Mouse (Mus musculus) fibroblast of lung, adult 2 months (primary cell): ENCODE results near the gene Ticam1.

ENCODE experiments used
- DNase-seq: peaks from one replicate; pipeline ENCODE4 v3.0.0-alpha.2; 2011; ENCODE audit warnings: low read depth

The Ticam1 gene

DNA sequence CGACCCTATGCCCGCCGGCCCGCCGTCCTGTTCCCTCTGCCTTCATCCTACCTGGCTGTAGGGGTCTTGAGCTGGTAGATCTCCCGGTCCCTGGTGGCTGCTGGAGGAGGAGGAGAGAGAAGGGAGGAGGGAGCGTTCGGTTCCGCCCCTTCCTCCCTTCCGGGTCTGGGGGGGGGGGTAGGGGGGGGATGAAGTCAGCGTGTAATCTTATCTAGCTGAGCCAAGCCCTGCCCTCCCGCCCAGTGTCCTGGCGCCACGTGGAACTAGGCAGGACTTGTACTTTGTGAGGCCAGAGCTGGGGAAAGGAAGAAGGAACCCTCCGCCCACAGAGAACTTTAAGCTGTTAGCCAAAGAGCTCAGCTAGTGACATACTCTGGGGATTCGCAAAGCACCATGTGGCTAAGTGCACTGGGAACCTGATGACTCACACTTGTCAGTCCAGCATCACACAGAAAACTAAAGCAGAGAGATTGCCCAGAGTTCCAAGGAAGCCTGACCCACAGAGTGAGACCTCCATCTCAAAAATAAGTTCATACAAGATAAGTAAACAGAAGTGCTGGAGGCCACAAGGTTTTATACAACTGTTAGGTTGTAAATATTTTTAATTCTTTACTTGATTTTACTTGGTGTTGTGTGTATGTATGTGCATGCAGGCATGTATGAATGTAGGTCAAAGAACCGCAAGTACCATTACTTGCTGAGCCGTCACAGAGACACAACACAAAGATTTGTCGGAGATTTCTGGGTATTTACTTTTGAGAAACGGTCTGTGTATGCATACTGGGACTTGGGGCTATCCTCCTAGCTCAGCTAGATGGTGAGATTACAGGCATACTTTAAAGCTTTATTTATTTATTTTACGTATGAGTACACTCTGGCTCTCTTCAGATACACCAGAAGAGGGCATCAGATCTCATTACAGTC, at the start of gene Ticam1:
Ticam1 (minus strand) TSS at position 144 of the 924 bp plus-strand sequence.
- peak; percentile 97 for DNase-seq

DNA sequence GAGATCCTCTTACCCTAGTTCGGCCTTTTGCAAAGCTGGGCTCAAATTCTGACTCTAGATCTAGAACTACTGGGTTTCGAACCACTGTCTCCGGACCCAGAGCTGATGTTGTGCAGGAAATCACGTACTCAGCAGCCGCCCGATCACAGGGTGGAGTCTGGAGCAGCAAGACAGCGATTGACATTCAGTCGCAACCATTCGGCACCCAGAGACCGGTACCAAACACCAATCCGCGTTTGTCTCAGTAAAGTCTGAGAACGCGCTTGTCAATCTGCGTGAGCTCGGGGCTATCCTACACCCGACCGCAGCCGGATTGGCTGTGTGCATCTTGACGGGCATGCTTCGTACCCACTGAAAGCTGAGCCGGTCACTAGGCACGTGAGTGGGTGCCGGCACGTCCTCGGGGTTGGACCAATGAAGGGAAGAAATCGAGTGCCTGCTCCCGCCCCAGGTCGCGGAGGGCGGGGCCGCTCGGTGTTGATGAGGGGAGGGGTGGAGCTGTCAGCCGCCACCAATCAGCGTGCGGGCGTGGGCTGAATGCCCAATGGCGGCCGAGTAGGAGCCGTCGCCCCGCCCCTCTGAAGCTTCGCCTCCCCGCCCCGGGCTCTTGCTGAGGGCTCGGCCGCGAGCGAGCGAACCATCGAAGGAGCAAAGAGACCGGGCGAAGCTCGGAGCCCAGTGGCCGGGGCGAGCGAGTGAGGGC, 49.0 kb upstream of the Ticam1 start, which contains the start of gene Kdm4b:
Kdm4b (plus strand) TSS at position 613 of the 703 bp plus-strand sequence.
- DNase-seq = peak; percentile 100

DNA sequence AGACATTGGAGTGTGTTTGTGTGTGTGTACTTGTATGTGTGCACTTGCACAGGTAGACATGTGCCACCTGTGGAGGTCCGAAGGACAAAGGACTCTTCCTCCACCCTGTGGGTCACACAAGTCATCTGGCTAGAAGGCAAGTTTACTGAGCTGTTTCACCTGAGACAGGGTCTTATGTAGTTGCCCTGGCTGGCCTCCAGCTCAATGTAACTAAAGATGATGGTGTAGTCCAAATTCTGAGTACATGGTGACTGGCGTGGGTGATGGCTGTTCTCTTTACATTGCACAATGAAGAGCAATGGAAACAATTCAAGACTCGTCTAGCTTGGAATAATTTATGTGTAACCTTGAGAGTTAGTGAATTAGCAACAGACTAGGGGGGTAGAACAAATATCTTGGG, 47.8 kb upstream of the Ticam1 start:
- no peak for DNase-seq

DNA sequence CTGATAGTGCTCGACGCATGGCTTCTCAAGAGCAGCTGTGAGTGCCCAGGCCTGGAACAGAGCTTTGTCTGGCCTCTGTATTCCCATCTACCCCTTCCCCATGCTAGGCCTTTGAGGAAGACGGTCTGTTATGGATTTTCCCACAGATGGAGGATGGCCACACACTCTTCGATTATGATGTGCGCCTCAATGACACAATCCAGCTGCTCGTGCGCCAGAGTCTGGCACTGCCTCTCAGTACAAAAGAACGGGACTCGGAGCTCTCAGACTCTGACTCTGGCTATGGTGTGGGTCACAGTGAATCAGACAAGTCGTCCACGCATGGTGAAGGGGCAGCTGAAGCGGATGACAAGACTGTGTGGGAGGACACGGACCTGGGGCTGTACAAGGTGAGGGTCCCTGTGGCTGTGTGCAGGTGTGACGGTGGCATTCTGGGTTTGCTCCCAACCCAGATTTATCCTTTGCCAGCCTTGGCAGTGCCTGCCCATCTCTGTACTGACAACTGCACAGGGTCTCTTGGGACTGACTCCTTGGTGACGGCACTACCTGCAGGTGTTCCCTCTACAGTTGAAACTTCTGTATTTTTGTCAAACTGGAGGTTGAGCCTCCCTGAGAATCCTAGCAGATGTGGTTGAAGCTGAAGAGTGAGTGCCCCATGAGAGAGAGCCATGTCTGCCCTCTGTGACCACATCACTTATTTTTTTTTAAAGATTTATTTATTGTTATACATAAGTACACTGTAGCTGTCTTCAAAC, 32.8 kb upstream of the Ticam1 start:
- no peak for DNase-seq

DNA sequence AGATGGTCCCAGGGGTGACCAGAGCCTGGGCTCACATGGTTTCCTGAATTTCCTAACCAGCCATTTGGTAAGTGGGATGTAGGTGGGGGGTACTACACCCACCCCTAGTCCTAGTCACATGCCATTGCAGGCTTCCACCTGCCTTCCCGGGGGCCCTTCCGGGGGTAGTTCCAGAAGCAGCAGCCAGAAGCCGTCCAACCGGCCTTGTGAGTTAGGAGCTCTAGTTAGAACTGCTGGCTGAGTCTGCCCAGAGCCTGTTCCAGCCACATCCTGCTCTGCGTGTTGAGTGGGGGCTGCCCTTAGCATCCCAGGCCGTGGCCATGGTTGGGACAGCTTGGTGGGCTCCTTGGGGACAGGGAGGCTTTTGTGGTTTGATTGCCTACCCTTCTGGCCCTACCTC, 31.5 kb upstream of the Ticam1 start:
- no peak for DNase-seq

DNA sequence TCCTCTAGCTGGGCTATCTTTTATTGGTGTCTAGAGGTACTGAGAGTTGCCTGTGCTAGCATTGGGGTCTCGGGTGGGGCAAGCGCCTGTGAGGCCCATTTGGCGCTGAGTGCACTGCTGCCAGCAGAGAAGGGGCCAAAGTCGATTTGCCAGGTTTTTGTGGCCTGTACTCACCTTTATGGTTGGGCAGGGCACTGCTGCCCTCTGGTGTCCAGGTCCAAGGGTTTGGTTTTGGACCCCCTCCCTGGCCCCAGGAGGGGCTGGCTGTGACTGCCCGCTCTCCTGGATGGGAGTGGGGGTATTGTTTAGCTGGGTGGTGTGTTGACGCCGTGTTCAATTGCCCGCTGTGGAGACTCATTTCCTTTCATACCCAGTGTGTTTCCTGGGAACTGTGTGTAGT, 29.2 kb upstream of the Ticam1 start:
- DNase-seq = no peak

DNA sequence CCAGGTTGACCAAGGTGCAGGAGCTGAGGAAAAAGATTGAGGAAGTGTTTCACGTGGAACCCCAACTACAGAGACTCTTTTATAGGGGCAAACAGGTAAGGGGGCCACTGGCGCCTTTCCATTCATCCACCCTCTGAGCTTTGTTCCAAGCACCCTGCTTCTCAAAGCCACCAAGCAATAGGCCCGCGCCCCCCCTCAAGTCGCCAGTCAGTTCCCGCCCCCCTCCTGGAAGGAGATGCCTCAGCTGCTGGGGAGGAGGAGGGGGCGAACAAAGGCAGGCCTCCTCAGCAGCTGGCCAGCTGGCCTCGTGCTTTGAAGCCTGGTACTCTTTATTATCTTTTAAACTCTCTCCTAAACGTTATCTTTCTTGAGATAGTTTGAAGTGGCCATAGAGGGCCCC, 28.6 kb upstream of the Ticam1 start:
- no peak for DNase-seq

DNA sequence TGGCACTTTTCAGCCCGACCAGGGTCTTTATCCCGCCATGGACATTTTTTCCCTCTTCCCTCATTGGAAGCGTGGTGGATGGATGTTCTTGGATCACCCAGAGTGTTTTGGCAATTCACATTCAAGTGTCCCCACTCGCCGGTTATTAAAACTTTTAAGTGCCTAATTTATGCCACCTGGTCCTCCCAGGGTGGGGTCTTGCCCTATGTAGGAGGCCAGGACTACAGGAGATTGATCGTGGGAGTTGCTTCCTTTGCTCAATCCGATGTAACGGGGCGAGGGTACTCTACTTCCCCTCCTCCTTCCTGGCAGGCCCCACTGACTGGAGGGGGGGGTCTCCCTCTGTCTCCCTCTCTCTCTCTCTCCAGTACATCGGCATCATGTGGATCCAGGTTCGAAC, 28.1 kb upstream of the Ticam1 start:
- no peak for DNase-seq

DNA sequence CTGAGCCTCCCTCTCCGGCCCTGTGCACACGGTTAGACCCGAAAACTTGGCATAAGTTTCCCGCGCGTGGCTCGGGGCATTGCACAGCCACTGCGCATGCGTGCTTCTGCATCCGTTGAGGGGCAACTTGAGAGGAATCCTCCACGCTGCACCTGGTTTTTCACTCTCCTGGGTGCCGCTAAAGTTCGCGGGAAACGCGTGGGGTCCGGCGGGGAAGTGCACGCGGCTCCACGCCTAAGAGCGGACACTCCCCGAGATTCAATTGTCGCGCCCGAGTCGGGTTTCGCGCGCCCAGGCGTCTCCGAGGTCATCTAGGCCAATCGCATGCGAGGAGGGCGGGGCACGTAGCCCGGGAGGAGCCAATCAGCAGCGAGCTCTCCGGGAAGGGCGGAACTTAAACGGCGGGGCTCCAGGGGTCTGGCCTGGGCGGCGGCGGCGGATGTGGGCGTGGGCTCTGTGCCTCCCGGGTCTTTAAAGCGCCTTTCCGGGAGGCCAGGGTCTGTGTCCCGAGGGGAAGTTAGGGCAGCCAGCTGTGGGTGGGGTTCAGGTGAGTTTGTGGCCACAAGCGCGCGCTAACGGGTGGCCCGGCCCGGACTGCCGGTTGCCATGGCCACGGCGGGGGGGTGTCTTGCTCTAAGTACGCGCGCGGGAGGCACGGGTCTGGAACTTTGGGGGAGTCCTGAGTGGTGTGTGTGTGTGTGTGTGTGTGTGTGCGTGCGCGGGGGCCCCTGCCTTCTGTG, 27.4 kb upstream of the Ticam1 start:
- peak; percentile 87 for DNase-seq

DNA sequence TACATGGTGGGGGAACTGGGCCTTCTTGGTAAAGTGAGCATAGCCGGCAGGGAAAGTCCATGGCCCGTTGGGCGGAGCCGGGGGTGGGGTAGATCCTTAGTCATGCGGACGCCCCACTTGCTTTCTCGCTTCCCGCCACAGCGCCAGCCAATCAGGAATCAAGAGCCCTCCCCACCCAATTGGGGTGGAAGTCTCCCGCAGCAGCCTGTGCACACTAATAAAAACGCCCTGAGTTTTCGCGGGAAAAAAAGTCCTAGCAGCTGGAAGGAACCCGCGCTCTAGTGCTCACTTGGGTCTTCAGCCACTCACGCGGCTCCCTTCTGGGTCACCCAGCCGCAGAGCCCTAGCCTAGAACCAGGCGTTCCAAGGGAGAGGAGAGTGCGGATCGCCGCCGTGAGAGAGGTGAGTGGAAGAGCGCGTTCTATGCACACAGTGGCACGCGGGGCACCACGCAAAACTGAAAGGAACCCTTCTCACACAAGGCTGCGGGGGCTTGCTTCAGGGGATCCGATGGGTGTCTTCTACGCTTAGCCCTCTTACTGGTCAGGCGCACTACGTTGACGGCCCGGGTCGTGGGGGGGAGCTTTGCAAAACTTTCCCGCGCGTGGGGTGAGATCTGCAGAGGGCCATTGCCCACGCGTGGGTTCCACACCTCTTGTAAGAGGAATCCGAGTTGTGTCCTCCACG, 26.7 kb upstream of the Ticam1 start, which contains the start of gene Uhrf1:
Uhrf1 (plus strand) TSS at position 162 of the 687 bp plus-strand sequence.
- no peak for DNase-seq

DNA sequence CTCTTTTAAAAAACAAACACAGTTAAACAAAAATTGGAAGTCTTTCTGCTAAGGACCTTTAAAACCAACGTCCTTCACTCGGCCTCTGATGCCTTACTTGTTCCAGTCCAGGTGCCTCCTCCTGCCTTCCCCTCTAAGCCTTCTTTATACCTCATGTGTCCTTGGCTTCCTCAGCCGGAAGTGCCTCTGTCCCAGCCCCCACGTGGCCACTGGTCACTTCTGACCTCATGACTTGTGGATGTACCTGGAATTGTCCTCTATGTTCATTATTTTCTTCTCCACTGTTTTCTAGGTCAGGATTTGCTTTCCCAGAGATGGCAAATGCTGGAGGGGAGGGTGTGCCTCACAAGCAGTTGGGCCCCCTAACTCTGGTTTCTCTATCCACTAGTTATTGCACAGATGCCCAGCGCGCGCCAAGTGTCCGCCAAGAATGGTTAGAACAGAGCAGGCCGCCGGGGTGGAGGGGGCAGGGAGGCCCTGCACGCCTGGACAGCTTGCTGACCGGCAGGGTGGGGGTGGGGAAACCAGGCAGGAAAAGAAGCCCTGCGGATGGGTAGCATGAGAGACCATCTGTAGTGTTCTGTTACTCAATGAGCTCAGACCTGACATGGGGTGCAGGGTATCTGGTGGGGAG, 25.9 kb upstream of the Ticam1 start:
- DNase-seq = no peak

DNA sequence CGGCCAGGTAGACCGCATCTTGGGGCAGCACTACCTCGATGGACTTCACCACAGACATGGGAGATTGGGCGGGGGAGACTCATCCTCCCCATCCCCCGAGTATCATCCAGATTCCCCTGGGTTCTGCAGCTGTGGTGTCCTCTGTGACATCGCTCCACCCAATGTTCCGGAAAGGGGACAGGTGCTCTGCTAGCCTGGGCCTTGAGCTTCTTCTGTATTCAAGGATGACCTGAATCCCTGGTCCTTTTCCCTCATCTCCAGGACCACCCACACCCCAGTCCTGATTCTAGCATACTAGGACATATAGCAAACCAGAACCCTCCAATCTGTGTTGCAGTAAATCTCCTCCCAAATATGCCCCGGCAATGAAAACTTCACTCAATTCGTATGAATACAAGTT, 23.6 kb upstream of the Ticam1 start, which contains the start of gene Arrdc5:
Arrdc5 (minus strand) TSS at position 101 of the 400 bp plus-strand sequence.
- DNase-seq = no peak

DNA sequence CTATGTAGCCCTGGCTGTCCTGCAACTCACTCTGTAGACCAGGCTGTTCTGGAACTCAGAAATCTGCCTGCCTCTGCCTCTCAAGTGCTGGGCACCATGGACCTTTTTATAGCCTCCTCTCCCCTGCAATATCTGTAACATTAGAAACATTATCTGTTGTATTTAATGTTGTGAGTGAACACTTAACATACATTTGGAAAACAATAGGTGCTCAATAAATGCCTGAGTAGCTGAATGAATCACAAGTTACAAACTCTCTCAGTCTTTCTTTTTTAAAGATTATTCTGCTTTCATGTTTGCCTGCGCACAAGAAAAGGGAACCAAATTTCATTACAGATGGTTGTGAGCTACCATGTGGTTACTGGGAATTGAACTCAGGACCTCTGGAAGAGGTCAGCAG, 21.7 kb upstream of the Ticam1 start:
- no peak for DNase-seq

DNA sequence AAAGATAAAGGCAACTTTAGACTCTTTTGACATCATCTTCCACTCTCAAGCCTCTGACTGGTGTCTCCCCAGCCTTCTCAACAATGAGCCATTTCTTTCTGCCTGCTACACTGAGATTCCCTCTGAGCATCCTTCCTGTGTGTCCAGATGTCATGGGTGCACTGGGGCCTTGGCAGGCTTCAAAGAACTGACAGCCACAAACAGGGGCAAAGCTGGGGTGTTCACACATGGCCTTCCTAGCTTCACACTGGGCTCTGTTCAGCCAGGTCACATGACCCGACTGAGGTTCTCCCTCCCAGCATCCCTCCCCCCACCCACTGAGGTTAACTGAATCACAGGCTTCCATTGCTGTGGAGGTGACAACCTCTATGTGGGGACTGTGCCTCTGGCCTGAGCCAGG, 19.6 kb upstream of the Ticam1 start:
- no peak for DNase-seq

DNA sequence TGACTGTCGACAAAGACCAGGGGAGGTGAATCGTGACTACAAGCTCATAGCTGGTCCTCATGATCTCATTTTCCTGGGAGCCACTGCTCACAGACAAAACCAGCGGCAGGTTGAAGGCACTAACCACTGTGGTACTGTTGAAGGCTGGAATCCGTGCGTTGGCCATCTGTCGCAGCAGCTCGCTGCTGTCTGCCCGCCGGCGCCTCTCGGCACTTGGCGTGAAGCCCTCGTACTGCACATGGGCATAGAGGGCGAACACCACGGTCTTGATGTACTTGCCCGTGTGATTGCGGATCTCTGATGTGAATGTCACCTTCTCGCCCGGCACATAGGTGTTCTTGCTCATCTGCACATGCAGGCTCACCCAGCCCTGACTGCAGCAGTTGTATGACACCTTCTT, 17.7 kb upstream of the Ticam1 start:
- no peak for DNase-seq

DNA sequence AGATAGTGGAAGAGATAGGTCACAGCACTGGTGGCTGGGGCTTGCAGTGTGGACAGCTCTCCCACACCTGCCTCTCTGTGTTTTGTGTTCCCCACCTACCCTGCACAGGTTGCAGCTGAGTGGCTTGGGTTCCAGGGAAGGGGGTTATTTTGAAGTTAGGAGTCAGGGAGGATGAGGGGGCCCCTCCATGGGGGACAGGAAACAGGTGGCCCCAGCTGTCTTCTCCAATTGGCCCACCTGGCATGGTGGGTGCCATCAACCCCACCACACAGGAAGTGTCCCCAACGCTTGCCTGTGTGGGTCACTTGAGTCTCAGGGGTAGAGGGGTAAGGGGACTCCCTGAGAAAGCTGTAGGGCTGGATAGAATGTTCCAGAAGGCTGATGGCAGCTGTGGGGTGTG, 16.7 kb upstream of the Ticam1 start:
- no peak for DNase-seq

DNA sequence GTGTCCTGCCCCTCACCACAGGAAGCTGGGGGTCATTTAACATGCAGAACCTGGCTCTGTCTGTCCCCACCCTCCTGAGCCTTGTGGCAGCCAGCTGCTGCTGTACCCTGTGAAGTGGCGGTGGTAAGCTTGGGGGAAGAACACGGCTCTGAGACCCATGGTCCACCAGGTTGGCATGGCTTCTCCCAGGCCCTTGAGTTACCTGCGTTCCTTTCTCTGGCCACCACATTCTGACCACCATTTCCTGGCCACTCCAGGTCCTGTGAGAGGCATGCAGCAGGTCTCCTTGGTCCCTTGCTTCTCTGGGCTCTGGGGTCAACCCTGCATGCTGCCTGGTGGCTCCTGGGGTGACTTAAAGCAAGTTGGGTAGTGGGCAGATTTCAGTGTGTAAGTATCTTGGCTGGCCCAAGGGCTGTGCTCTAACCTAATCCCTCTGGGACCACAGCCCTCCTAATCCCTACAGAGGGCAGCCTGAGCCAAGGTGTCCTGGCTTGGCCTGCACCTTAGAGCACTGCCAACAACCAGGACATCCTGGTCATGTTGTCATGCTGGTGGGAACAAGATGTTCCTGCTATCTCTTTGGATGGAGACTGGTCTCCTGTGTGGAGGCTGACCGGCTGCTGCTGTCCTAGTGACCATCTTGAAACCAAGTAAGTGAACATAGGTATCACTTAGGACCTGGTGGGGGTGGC, 16.1 kb upstream of the Ticam1 start, which contains the start of gene Plin3:
Plin3 (minus strand) TSS at position 343 of the 692 bp plus-strand sequence.
- DNase-seq = no peak

DNA sequence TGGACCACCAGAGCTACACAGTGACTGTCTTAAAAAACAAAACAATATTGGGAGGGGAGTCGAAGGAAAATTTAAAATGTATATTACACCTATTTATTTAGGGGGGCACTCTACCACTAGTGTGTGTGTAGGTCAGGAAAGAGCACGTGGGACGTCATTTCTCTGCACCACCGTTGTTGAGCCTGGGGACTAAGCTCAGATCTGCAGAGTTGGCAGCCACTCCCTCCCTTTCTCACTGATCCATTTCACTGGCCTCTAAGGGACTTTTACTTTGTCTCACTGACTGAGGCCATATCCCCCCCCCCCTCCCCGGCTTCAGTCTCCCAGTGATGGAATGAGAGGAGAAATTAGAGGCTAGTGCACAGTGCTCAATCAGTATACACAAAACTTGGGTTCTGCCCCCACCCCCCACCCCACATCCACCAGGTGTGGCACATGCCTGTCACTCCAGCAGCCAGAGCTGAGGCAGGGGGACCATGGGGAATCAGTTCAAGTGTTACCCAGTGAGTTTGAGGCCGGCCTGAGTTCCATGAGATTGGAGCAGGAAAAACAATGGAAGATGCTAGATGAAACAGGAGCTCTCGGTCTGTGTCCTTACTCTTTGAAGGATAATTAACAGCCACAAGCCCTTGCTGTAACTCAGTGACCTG, 15.4 kb upstream of the Ticam1 start:
- DNase-seq = no peak

DNA sequence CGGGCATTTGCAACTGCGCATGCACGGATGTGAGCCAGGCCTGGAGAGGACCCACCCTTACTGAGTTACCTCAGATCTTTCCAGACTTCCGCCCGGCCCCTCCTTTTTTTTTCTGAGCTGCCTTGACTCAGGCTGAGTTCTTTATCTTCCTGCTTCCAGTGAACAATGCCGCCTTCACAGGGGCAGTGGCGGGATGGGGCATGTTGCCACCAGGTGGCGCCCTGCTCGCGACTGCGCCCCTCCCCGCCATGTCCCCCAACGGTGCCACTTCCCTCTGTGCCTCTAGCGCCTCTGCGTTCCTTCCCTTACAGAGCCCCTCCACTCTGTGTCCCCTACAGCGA, 14.6 kb upstream of the Ticam1 start:
- DNase-seq = peak; percentile 89
